Mouse (Mus musculus) bone marrow macrophage, adult 2 months (primary cell): Measurements from ENCODE around the gene Bsdc1.

Experiments
- CTCF ChIP-seq: IDR thresholded peaks from 2 replicates; pipeline ENCODE4 v1.5.1; 2012; ENCODE audit warnings: low read depth, mild to moderate bottlenecking, low read length, moderate library complexity
- POLR2A ChIP-seq: IDR thresholded peaks from 2 replicates; pipeline ENCODE4 v1.6.1; 2012; ENCODE audit warnings: mild to moderate bottlenecking, low read depth, low read length, borderline replicate concordance

- TF ChIP-seq POLR2A (no peak), CTCF (no peak)
Observed at GRCm38 (mm10) chr4:129456126-129456525, 5.3 kb upstream of the Bsdc1 start.
